Mouse (Mus musculus): Measurements from ENCODE around the gene Rpusd1. TPM values are rescaled to one million over a fixed set of nuclear protein-coding genes. Genes with fewer than 3 reads are reported as not detected.

Rpusd1 gene
- total and polyA plus RNA-seq, 3 experiments: 8.2 to 23.9 TPM; not detected in 1

GRCm38 (mm10) chr17:25755627-25756377 is 28.3 kb downstream of the Rpusd1 start:
- Histone ChIP-seq H3K4me3 (ENCODE audit: control insufficient read depth in 1 of 2, insufficient read depth in 1 of 2, low read depth in 2 of 2, low read length in 2 of 2) (no peak overlapping the region), H3K9me3 (replicated peaks; ENCODE audit: insufficient read depth, low read length) (no peaks in the 10 kb centered on the region), H3K4me1 (ENCODE audit: control insufficient read depth in 1 of 2, insufficient read depth in 2 of 2, low read length in 2 of 2) (no peaks in the 10 kb centered on the region), H3K27me3 (ENCODE audit: control insufficient read depth in 1 of 2, insufficient read depth in 2 of 2, low read length in 2 of 2) (peaks cover 0 to 10% of the 10 kb centered on the region in 2 experiments; a peak in 3 of 4 replicates), H3K79me2 (ENCODE audit: control insufficient read depth, insufficient read depth, low read length, poor library complexity) (no peaks in the 10 kb centered on the region), H3K36me3 (ENCODE audit: control insufficient read depth in 1 of 2, insufficient read depth in 2 of 2, low read length in 2 of 2) (no peaks in the 10 kb centered on the region), H3K9ac (ENCODE audit: control insufficient read depth, low read depth, low read length, poor library complexity, severe bottlenecking) (no peak overlapping the region), H3K27ac (ENCODE audit: control insufficient read depth, low read depth, low read length) (no peak overlapping the region)
- no peak for DNase-seq (ENCODE audit: low read depth, low spot score)
- TF ChIP-seq SMC3 (IDR thresholded peaks at IDR 0.05; ENCODE audit: low read depth, low read length): no peak
- no peak for TF ChIP-seq MYC (IDR thresholded peaks at IDR 0.05; ENCODE audit: low read depth, low read length)
- TF ChIP-seq USF2 (IDR thresholded peaks at IDR 0.05; ENCODE audit: borderline replicate concordance in 1 of 2, insufficient read depth in 1 of 2, low read depth in 1 of 2, low read length in 2 of 2): no peak
- TF ChIP-seq USF1 (IDR thresholded peaks at IDR 0.05; ENCODE audit: low read depth, low read length): no peak
- no peak for TF ChIP-seq GATA1 (IDR thresholded peaks at IDR 0.05; ENCODE audit: low read depth, low read length)
- TF ChIP-seq EP300 (IDR thresholded peaks at IDR 0.05; ENCODE audit: low read depth in 1 of 2, low read length in 2 of 2): no peak
- no peak for TF ChIP-seq TAL1 (IDR thresholded peaks at IDR 0.05; ENCODE audit: low read length)
- TF ChIP-seq POLR2AphosphoS2 (IDR thresholded peaks at IDR 0.05; ENCODE audit: low read length): no peak
- TF ChIP-seq JUND (IDR thresholded peaks at IDR 0.05; ENCODE audit: low read depth, low read length): no peak
- TF ChIP-seq CTCF (IDR thresholded peaks at IDR 0.05 in 2 of 3, conservative IDR thresholded peaks at IDR 0.05 in 1 of 3; ENCODE audit: control insufficient read depth in 1 of 3, insufficient read depth in 1 of 3, low read depth in 2 of 3, low read length in 3 of 3, poor library complexity in 1 of 3, severe bottlenecking in 1 of 3): no peak
- TF ChIP-seq ZNF384 (IDR thresholded peaks at IDR 0.05; ENCODE audit: low read depth, low read length): no peak
- no peak for TF ChIP-seq TCF12 (IDR thresholded peaks at IDR 0.05; ENCODE audit: low read depth, low read length)
- no peak for TF ChIP-seq ZMIZ1 (IDR thresholded peaks at IDR 0.05; ENCODE audit: low read depth, low read length)
- TF ChIP-seq MAZ (IDR thresholded peaks at IDR 0.05; ENCODE audit: low read depth, low read length): no peak
- no peak for TF ChIP-seq KAT2A (conservative IDR thresholded peaks at IDR 0.05; ENCODE audit: low read depth, low read length)
- TF ChIP-seq GABPA (IDR thresholded peaks at IDR 0.05; ENCODE audit: low read depth, low read length): no peak
- TF ChIP-seq TBP (IDR thresholded peaks at IDR 0.05; ENCODE audit: low read depth, low read length): no peak
- no peak for TF ChIP-seq E2F4 (IDR thresholded peaks at IDR 0.05; ENCODE audit: borderline replicate concordance, low read depth, low read length)
- no peak for TF ChIP-seq MAX (IDR thresholded peaks at IDR 0.05; ENCODE audit: low read length)
- TF ChIP-seq HCFC1 (IDR thresholded peaks at IDR 0.05; ENCODE audit: low read depth, low read length): no peak

Data from MEL (cell line).